Mouse (Mus musculus): ENCODE results near the gene Plp2.
A peak's percentile ranks its signal among the peaks of the same experiment; 100 is the strongest.
"Not testable (repeated sequence)": the region's sequence is repeated elsewhere in the genome, so short reads cannot be mapped to it uniquely, and the experiment has no call there.

- peak; percentile 63 for TF ChIP-seq POLR2A (IDR thresholded peaks at IDR 0.05; ENCODE audit: insufficient read depth, low read length)
- not testable (repeated sequence) for TF ChIP-seq CTCF (IDR thresholded peaks at IDR 0.05; ENCODE audit: low read depth, low read length)
Observed at GRCm38 (mm10) chrX:7714135-7714899, 43.1 kb upstream of the Plp2 start, which contains the start of gene Wdr45.

Measured in ES-Bruce4 (cell line).